Mouse (Mus musculus): ENCODE results near the gene Dalrd3.

DNA sequence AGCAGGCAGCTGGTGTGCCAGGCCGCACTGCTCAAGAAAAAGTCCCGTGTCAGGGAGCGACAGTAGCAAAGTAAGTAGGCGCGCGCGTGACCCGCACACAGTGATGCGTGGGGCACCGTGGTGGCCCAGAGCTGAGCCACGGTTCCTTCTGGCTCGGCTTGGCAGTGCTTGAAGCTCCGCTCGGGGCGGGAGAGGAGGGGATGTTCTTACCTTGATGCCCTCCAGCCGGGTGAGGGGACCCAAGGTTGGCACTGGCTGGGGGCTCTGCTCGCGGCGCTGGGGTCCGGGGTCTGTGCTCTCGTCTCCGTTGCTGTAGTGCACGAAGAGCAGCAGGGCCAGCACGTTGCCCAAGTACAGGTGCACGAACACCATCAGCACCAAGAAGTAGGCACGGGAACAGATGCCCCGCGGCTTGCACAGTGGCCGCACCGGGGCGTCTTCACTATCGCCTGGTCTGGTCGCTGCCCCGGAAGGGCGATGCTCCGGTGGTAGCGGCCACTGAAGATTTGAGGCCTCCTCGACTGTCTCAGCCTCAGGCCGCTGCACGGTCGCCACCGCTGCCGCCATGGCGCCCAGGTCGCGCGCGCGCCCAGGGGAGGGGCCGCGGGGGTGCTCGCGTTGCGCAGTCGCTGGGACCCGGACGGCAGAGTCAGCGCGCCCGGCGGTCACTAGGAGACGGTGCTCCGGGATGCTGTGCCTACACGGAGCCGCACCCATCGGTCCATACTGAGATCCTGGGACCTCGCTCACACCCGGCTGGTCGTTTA lies 27.5 kb downstream of the Dalrd3 start, which contains the start of gene P4htm:
- TF ChIP-seq CTCF (IDR thresholded peaks at IDR 0.05; ENCODE audit: low read depth) = no peak
- no peak for TF ChIP-seq EP300 (IDR thresholded peaks at IDR 0.05; ENCODE audit: low read depth)

All from heart, postnatal 0 days (tissue).